ENCODE assay signal across 26 mouse cellular contexts in the genomic region with DNA sequence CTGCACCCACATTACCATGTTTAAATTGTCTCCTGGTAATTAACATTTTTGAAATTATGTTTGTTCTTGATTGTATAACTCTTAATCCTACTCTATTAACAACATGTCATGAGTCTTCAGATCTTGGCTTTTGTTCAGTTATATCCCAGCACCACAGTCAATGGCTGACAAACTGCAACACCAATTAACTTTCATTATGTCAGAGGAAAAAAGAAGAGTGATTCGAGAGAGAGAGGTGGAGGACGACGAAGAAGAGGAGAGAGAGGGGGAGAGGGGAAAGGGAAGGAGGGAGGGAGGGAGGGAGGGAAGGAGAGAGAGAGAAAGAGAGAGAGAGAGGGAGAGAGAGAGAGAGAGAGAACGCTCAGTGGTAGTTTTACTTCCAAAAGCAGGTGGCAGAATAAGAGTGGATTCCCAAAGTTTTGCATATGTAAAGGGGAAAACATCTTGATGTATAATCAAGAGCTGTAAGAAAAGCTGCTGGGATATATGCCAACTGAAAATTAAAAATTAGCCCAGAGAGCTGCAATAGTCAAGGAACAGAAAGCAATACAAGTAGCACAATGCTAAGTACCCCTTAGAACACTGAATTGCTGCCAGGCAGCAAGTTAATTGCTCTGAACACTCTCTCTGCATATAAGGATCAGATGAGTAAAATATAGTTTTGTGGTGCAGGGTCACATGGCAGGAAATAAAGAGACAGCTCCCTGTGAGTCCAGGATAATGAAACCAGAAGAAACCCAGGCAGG.
DNase-seq lines count a peak whose midpoint lies in the region; ATAC-seq lines count a peak whose summit lies in the region.
"Had no signal": no experiment of that assay in that cellular context is flagged by ENCODE, and none has a peak within 500 bp of the region (broad histone marks: within the 10 kb centered on the region; RNA-seq: fewer than 3 reads in every experiment).

No protein-coding gene starts in this region.

- no peaks in the 10 kb centered on the region for H3K9me3 ChIP-seq in forebrain, embryonic 12.5 days
- no peaks in the 10 kb centered on the region for H3K9me3 ChIP-seq in forebrain, embryonic 11.5 days (ENCODE audit: control insufficient read depth, low read length)
- no peaks in the 10 kb centered on the region for H3K9me3 ChIP-seq in forebrain, embryonic 16.5 days (ENCODE audit: control insufficient read depth, low read length)
- H3K9me3 ChIP-seq: heart, embryonic 15.5 days; hindbrain, embryonic 12.5 days; intestine, embryonic 15.5 days; limb, embryonic 12.5 days; liver, embryonic 15.5 days; midbrain, embryonic 12.5 days; neural tube, embryonic 13.5 days had no signal

- 0 out of 2 replicates have a peak overlapping the region, but pooled peaks have one; percentile 21 for H3K27ac ChIP-seq in forebrain, embryonic 12.5 days
- H3K27ac ChIP-seq in forebrain, embryonic 11.5 days (ENCODE audit: low read depth, low read length), result no peak overlapping the region
- no peak overlapping the region for H3K27ac ChIP-seq in forebrain, embryonic 16.5 days (ENCODE audit: low read length)
- H3K27ac ChIP-seq: gastrocnemius, adult 2 months; heart, embryonic 15.5 days; hindbrain, embryonic 12.5 days; hindbrain, postnatal 0 days; intestine, embryonic 15.5 days; left cerebral cortex, adult 2 months; limb, embryonic 12.5 days; liver, embryonic 15.5 days; midbrain, embryonic 12.5 days; neural tube, embryonic 13.5 days had no signal

- H3K4me3 ChIP-seq in forebrain, embryonic 12.5 days (replicated peaks), result no peak overlapping the region
- H3K4me3 ChIP-seq in forebrain, embryonic 11.5 days (ENCODE audit: low read depth, low read length), result no peak overlapping the region
- H3K4me3 ChIP-seq in forebrain, embryonic 16.5 days (replicated peaks; ENCODE audit: low read length), result no peak overlapping the region
- H3K4me3 ChIP-seq: gastrocnemius, adult 2 months; heart, embryonic 15.5 days; hindbrain, embryonic 12.5 days; intestine, embryonic 15.5 days; left cerebral cortex, adult 2 months; limb, embryonic 12.5 days; liver, embryonic 15.5 days; megakaryocyte, embryonic 14.5 days; midbrain, embryonic 12.5 days; neural tube, embryonic 13.5 days had no signal

- peaks cover 2% of the 10 kb centered on the region; the same call in 1 of the 2 replicates for H3K27me3 ChIP-seq in forebrain, embryonic 12.5 days
- H3K27me3 ChIP-seq in forebrain, embryonic 11.5 days (ENCODE audit: control insufficient read depth, insufficient read depth, low read length), result no peaks in the 10 kb centered on the region
- no peaks in the 10 kb centered on the region for H3K27me3 ChIP-seq in forebrain, embryonic 16.5 days (replicated peaks; ENCODE audit: control insufficient read depth, insufficient read depth, low read length)
- H3K27me3 ChIP-seq: heart, embryonic 15.5 days; hindbrain, embryonic 12.5 days; intestine, embryonic 15.5 days; limb, embryonic 12.5 days; liver, embryonic 15.5 days; megakaryocyte, embryonic 14.5 days; neural tube, embryonic 13.5 days had no signal

- ATAC-seq in forebrain, embryonic 12.5 days (ENCODE audit: low FRiP score), result no peak; the same call in 1 of the 2 replicates
- ATAC-seq in forebrain, embryonic 11.5 days (replicated peaks; ENCODE audit: low FRiP score), result no peak
- ATAC-seq in forebrain, embryonic 16.5 days, result peak; percentile 87
- ATAC-seq: hindbrain, postnatal 0 days; intestine, embryonic 15.5 days; Patski had no signal

- H3K36me3 ChIP-seq in forebrain, embryonic 12.5 days (replicated peaks), result no peaks in the 10 kb centered on the region
- no peaks in the 10 kb centered on the region for H3K36me3 ChIP-seq in forebrain, embryonic 11.5 days (ENCODE audit: control insufficient read depth, insufficient read depth, low read length)
- H3K36me3 ChIP-seq in forebrain, embryonic 16.5 days (ENCODE audit: control insufficient read depth, insufficient read depth), result no peaks in the 10 kb centered on the region
- H3K36me3 ChIP-seq: heart, embryonic 15.5 days; hindbrain, embryonic 12.5 days; intestine, embryonic 15.5 days; limb, embryonic 12.5 days; liver, embryonic 15.5 days; midbrain, embryonic 12.5 days; neural tube, embryonic 13.5 days had no signal

- DNase-seq in forebrain, embryonic 11.5 days (ENCODE audit: low spot score), result no peak
- peak; percentile 52 for DNase-seq in kidney, postnatal 14 days
- DNase-seq in kidney, postnatal 4 days, result no peak
- DNase-seq in brain, adult 2 months (ENCODE audit: low read depth, low spot score), result peak; percentile 43
- no peak for DNase-seq in layer of hippocampus, adult 9-10 months (ENCODE audit: low spot score)
- DNase-seq in T-cell, adult 2 months (ENCODE audit: low spot score), result no peak
- DNase-seq: adrenal gland, postnatal 14 days; cerebellum, adult 2 months; cerebellum, postnatal 14 days; gastrocnemius, adult 2 months; right cerebral cortex, postnatal 4 days; thymus, adult 2 months; thymus, postnatal 36 days had no signal

- 11% methylated on average over 4 of the region's 4 CpGs for WGBS in forebrain, embryonic 12.5 days
- whole genome bisulfite sequencing in forebrain, embryonic 11.5 days, result 18% methylated on average over 4 of the region's 4 CpGs
- 6% methylated on average over 4 of the region's 4 CpGs for WGBS in forebrain, embryonic 16.5 days

- no peak overlapping the region for H3K4me2 ChIP-seq in forebrain, embryonic 12.5 days
- H3K4me2 ChIP-seq in forebrain, embryonic 11.5 days (ENCODE audit: low read depth, low read length, severe bottlenecking), result no peak overlapping the region
- H3K4me2 ChIP-seq in forebrain, embryonic 16.5 days (ENCODE audit: low read length), result no peak overlapping the region
- H3K4me2 ChIP-seq: heart, embryonic 15.5 days; hindbrain, embryonic 12.5 days; intestine, embryonic 15.5 days; limb, embryonic 12.5 days; liver, embryonic 15.5 days; midbrain, embryonic 12.5 days; neural tube, embryonic 13.5 days had no signal

- H3K4me1 ChIP-seq in forebrain, embryonic 12.5 days, result peaks cover 21% of the 10 kb centered on the region; the same call in 1 of the 2 replicates
- H3K4me1 ChIP-seq in forebrain, embryonic 11.5 days (replicated peaks; ENCODE audit: control insufficient read depth, insufficient read depth, low read length), result peaks cover 5% of the 10 kb centered on the region; the same call in 1 of the 2 replicates
- peaks cover 20% of the 10 kb centered on the region for H3K4me1 ChIP-seq in forebrain, embryonic 16.5 days (replicated peaks; ENCODE audit: control insufficient read depth, insufficient read depth, low read length)
- H3K4me1 ChIP-seq: heart, embryonic 15.5 days; hindbrain, embryonic 12.5 days; intestine, embryonic 15.5 days; limb, embryonic 12.5 days; liver, embryonic 15.5 days; megakaryocyte, embryonic 14.5 days; neural tube, embryonic 13.5 days had no signal

- no peak overlapping the region for H3K9ac ChIP-seq in forebrain, embryonic 12.5 days
- no peak overlapping the region for H3K9ac ChIP-seq in forebrain, embryonic 11.5 days (ENCODE audit: low read length)
- no peak overlapping the region for H3K9ac ChIP-seq in forebrain, embryonic 16.5 days (replicated peaks; ENCODE audit: low read depth, low read length)
- H3K9ac ChIP-seq: heart, embryonic 15.5 days; hindbrain, embryonic 12.5 days; intestine, embryonic 15.5 days; limb, embryonic 12.5 days; liver, embryonic 15.5 days; midbrain, embryonic 12.5 days; neural tube, embryonic 13.5 days had no signal

Comparison
In these comparisons a context has a peak if more than half of its experiments do, and no peak if none do; other contexts are left out.
1. DNase-seq: peak in kidney, postnatal 14 days (single experiment) and brain, adult 2 months (single experiment); none in forebrain, embryonic 11.5 days (single experiment), kidney, postnatal 4 days (0 of 2), layer of hippocampus, adult 9-10 months (single experiment) and T-cell, adult 2 months (single experiment).